Mouse (Mus musculus): ENCODE results near the gene Casc3. TPM values are rescaled to one million over a fixed set of nuclear protein-coding genes. Genes with fewer than 3 reads are reported as not detected.

Casc3 gene
- total RNA-seq, 4 experiments from 2014 or later, result 53.6 to 57.8 (median 54.1) TPM

DNA sequence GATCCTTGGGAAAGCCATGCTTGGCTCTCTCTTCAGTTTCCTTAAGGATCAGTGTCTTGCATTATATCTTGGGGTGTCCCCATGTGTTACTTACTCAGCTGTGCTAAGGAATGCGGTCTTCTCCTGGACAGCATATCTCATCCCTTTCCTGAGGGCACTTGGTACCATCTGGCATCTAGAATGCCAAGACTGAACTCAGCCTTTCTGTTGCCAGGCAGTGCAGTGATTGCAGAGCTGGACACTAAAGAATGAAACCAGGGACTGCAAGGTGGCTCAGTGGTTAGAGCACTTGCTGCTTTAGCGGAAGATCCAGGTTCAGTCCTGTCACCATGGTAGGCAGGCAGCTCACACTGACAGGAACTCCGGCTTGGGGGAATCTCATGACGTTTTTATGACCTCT is 25.2 kb downstream of the Casc3 start:
- DNase-seq (ENCODE audit: low spot score in 2 of 2), result no peak

DNA sequence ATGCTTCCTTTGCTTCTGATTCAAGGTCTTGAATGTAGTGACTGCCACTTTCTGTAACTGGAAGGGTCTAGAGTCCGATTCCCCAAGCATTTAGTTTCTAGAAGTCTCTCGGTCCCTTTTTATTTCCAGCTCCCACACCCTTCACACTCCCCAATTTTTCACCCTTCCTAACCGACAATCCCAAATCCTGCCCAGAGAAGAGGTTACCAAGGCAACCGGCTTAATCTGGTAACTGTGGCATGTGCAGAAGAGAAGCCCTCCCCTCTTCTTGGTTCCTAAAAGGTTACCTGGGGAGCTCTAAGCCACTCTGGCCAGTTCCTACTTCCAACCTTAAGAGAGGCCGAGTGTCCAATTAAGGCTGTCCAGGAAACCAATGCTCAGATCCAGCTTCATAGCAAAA is 30.6 kb downstream of the Casc3 start:
- no peak for DNase-seq (ENCODE audit: low spot score in 2 of 2)

DNA sequence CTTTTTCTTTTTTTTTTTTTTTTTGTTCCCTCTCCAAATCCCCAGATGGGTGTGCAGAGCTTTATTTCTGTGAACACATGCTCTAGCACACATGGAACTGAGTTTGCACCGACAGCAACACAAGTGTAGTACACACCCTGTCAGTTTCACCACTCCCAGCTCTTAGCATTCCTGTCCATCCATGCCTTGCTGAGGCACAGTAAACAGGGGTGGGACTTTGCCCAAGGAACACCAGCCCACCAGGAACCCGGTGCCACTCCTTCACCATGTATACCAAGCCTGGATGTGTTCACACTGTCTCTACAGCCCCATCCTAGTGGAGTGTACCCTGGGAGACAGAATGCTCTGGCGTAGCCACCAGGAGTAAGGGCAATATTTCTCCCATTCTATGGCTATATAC is 31.0 kb downstream of the Casc3 start:
- DNase-seq (ENCODE audit: low spot score in 2 of 2), result no peak

DNA sequence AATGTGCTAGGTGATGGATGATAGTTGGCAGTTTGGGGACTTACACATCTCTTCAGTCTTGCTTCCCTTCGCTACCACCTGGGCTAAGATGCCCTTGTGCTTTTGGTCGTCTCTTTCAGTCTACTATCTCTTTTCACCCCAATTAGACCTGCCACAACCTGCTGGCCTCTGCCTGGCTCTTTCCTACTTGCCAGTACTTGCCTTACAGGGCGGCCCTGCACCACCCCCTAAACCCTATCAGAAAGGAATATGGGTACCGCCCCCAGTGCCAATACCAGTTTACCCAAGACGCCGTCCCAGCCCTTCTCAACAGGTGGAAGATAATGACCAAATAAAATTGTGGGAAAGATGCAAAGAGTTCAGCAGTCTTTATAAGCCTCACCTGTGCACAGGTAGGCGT is 31.4 kb downstream of the Casc3 start:
- no peak for DNase-seq (ENCODE audit: low spot score in 2 of 2)

DNA sequence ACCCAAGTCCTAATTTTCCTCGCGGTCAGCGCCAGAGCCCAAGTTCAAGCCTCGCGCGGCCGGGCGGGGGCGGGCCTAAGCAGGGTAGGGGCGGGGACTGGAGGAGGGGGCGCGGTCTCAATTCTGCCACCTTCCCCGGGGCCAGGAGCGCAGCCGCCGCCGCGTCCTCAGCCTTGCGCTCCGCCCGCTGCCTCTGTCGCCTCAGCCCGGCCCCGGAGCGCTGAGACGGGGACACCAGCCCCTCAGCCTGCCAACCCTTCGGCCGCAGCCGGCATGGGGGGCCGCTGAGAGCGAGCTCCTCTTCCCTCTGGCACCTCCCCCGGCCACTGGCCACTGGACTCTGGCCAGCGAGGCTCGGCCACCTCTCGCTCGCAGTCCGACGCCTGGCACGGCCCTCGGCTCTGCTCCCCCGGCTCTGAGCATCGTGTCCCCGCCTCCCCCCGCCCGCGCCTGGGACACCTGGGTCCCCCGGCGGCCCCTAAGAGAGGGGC is 32.0 kb downstream of the Casc3 start, which contains the start of gene Rapgefl1:
Rapgefl1 (plus strand) TSS at position 135 of the 491 bp plus-strand sequence.
- peak; percentile 58 to 72 for DNase-seq (ENCODE audit: low spot score in 2 of 2)

DNA sequence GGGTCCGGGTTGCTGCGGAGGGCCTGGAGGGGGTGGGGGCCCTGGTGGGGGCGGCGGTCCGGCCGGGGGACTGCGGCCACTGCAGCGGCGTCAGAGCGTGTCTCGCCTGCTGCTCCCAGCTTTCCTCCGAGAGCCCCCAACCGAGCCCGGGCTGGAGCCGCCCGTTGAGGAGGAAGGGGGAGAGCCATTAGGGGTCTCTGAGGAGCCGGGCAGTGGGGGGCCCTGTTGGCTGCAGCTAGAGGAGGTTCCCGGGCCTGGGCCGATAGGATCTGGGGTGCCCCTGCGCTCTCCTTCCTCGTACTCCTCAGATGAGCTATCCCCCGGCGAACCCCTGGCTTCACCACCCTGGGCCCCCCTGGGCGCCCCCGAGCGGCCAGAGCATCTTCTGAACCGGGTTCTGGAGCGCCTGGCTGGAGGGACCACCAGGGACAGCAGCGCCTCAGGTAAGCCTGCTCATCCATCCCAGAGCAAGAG is 32.6 kb downstream of the Casc3 start:
- no peak for DNase-seq (ENCODE audit: low spot score in 2 of 2)

DNA sequence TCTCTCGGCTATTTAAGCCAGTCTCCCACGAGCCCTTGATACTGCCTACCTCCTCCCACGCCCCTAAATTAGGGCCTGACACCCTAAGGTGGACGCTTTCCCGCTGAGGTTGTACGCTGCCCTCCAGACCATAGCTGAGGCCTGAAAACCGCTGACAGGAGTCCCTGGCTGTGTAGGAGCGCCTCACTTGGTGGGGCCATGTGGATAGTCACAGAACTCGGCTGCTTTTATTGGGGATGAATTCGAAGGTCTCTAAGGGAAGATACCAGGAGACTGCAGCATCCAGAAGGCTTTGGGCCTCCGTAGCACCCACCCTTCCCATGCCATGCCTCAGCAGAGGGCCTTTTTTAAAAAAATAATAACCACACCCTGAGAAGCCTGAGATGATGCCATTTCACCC is 33.2 kb downstream of the Casc3 start:
- no peak for DNase-seq (ENCODE audit: low spot score in 2 of 2)

DNA sequence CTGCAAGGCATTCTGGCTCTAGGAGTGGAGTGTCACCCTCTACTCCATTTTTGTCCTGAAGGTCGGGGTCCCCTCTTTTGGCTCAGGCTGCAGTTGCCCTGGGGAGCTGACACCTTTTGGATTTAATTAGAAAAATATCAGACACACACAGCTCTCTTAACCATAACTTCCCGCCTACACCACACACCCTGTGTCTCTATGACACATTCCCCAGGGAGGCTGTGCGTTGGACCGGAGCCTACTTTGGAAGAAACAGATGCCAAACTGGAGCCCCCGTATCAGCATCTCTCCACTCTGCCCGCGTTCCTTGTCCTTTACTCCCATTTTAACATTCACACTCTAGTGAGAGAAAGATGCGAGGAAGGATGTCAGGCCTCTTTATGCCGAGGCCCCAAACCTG is 33.8 kb downstream of the Casc3 start:
- peak; percentile 39 to 82 for DNase-seq (ENCODE audit: low spot score in 2 of 2)

DNA sequence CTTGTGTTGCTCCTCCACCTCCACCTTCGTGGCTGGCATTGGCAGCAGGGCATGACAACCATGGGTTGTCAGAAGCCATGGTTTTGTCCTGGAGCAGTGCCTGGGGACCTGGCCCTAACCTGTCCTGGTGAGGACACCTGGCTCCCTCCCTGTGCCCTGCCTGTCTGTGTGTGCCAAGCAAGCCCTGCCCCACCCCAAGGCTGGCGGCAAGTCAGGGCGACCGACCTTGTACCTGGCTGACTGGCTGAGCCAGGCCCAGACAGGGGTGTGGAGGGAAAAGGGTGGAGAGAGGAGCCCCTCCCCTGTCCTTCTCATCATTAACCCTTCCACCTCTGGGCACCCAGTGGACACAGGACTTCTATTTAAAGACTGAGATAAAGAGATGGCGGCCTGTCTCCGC is 34.7 kb downstream of the Casc3 start:
- no peak for DNase-seq (ENCODE audit: low spot score in 2 of 2)

DNA sequence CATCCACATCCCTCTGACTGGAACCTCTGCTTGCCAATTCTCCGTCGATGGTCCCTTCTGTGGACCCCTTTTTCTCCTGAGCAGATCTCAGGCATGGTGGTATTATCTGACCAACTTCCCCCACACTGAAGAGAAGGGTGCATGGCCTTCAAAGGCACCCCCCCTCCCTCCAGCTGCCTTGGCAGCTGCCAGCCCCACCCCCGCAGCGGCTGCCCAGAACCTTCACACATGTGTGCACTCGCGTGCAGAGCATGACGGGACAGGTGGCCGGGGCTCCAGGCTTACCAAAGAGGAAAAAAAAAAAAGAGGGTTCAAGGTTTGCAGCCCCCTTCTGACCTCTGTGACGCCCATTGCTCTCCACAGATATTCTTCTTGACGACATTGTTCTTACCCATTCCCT is 35.2 kb downstream of the Casc3 start:
- DNase-seq (ENCODE audit: low spot score in 2 of 2), result no peak

DNA sequence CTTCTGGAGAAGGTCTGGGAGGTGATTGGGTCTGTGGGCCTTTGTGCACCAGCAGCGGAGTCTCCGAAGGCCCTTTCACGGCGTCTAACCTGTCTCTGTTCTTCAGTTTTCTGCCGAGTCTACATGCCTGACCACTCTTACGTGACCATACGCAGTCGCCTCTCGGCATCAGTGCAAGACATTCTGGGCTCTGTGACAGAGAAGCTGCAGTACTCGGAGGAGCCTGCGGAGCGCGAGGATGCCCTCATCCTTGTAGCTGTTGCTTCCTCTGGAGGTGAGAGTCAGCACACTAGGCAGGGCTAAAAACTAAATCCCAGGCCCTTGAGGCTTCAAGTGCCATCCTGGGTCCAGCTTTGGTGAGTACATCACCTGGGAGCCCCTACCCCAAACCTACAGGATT is 41.3 kb downstream of the Casc3 start:
- no peak for DNase-seq (ENCODE audit: low spot score in 2 of 2)

DNA sequence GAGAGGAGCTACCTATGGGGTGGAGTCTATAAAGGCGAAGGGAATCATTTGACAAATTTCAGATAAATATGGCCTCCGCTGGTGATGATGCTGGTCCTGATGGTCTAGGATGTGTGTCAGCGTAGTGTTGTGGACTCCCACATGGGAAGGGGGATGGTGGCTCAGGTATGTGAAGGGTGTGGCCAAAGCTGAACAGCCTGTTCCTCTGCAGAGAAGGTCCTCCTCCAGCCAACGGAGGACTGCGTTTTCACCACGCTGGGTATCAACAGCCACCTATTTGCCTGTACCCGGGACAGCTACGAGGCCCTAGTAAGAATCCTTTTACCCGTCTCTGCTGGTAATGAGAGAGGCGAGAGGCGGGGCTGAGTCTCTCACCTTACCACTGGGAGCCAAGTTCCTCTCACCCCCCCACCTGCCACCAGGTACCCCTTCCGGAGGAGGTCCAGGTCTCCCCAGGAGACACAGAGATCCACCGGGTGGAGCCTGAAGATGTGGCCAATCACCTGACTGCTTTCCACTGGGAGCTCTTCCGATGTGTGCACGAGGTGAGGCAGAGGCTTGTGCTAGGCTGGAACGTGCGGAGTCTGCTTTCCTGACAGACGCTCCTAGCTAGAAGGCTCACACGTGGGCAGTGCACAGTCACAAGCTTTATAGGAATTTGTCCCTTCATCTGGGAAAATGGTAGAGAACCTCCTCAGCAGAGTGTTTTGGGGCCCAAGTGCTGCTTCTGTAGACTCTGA is 42.3 kb downstream of the Casc3 start:
- DNase-seq (ENCODE audit: low spot score in 2 of 2), result no peak

DNA sequence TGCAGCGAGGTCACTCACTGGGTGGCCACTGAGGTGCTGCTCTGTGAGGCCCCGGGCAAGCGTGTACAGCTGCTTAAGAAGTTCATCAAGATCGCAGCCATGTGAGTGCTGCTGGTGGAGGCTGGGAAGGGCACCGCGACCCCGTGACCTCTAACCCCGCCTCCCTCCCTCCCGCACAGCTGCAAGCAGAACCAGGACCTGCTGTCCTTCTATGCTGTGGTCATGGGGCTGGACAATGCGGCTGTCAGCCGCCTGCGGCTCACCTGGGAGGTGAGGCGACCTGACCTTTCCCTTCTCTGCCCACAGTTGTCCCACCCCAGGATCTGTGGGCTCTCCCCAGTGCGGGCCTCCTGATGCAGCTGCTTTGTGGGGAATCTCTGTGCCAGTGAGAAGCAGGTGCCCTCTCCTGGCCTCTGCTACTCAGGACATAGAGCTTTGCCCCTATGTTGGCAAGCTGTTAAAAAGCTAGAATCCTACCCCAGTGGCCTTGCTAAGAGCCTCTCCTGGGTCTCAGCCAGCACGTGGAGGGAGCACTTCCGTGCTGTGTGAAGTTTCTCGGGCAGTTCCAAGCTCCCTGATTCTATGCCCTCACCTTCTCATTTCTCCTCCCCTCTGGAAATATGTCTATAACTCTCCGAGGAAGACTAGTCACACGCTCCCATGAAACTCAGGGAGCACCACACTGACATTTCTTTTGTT is 44.6 kb downstream of the Casc3 start:
- no peak for DNase-seq (ENCODE audit: low spot score in 2 of 2)

DNA sequence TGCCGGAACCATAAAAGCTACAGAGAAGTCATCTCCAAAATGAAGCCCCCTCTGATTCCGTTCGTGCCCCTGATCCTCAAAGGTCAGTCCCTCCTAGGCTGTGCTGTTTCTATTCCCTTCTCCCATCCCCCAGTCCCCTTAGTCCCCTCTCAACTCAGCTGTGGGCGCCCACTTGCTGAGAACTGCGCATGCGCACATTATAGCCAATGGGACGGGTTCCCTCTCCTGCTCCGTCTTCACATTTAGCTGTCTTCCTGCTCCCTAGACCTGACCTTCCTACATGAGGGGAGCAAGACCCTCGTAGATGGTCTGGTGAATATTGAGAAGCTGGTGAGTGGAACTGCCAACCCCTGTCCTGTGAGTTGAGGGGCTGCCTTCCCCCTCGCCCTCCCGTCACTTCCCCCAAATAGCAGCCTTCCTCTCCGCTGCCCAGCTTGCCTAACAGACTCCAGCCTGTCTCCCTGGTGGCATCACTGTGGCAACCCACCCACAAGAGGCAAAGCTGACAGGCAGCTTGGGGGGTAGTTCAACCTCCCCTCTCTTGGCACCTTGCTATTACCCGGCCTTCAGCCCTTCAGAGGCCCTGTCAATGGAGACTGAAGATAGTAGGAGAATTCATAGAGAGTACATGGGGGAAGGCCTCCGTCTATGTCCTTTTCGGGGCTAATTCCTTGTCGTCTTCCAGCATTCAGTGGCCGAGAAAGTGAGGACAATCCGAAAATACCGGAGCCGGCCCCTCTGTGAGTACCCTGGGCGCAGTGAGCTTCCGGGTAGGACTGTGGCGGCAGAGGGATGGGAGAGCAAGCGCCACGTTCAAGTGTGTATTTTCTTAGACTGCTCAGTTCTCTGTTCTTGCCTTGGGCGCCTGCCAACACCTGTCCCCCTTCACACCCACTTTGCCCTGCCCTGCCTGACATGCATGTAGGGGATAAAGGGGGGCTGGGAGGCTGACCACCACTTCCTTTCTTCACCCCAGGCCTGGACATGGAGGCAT is 45.7 kb downstream of the Casc3 start:
- no peak for DNase-seq (ENCODE audit: low spot score in 2 of 2)

DNA sequence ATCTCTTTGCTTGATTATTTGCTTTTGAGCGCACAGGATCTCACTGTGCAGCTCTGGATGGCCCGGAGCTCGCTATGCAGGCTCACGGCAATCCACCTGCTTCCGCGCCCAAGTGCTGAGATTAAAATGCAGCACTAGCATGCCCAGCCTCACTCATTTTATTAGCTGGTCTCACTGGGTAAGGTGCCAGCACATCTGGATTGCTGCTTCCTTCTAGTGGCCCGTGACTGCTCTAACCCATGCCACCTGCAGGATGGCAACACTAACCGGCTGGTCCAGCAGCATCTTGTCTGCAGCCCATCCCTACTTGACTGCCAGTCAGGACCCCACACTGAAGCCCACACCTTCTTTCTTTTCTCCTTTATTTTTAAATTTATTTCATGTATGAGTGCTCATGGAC is 49.4 kb downstream of the Casc3 start:
- DNase-seq (ENCODE audit: low spot score in 2 of 2), result no peak

DNA sequence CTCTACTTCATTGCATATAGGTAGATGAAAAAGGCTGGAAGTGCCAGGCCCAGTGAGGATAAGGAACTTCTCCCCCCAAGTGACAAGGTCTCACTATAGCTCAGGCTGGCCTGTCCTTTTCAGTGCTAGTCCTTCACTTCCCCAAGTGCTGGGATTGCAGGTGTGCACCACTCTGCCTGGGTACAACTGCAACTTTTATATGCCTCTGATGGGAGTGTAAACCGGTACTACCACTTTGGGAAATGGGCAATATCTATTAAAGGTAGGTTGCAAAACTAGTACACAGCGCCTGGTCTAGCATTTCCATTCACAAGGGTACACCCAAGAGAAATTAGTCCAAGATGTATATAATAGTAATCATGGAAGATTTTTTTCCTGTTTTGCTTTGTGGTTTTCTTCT is 50.0 kb downstream of the Casc3 start:
- DNase-seq (ENCODE audit: low spot score in 2 of 2), result no peak

DNA sequence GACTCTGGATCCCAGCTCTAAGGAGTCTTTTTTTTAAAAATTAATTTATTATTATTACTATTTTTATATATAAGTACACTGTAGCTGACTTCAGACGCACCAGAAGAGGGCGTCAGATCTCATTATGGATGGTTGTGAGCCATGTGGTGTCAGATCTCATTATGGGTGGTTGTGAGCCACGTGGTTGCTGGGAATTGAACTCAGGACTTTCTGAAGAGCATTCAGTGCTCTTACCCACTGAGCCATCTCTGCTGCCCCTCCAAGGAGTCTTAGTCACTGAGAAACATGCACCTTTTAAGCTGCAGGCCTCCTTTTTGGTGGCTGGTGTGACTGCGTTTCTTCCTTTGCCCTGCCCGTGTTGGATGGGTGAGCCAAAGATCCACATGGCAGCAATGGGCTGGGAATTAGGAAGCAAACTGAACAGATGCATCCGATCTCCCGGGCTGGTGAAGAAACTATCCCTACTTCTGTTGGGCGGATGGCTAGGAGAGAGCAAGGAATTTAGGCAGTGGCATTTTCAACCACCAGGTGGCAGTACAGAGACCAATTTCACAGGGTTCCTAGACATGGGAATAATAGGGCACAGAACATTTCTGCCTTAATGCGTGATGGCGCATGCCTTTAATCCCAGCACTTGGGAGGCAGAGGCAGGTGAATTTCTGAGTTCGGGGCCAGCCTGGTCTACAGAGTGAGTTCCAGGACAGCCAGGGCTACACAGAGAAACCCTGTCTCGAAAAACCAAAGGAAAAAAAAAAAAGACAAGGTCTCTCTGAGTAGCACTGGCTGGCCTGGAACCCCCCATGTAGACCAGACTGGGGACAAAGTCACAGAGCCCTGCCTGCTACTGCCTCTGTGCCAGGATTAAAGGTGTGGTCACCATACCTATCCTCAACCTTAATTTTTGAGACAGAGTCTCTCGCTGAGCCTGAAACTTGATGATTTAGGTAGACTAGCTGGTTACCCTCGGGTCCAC is 54.3 kb downstream of the Casc3 start:
- DNase-seq (ENCODE audit: low spot score in 2 of 2), result peak; percentile 75 to 85

DNA sequence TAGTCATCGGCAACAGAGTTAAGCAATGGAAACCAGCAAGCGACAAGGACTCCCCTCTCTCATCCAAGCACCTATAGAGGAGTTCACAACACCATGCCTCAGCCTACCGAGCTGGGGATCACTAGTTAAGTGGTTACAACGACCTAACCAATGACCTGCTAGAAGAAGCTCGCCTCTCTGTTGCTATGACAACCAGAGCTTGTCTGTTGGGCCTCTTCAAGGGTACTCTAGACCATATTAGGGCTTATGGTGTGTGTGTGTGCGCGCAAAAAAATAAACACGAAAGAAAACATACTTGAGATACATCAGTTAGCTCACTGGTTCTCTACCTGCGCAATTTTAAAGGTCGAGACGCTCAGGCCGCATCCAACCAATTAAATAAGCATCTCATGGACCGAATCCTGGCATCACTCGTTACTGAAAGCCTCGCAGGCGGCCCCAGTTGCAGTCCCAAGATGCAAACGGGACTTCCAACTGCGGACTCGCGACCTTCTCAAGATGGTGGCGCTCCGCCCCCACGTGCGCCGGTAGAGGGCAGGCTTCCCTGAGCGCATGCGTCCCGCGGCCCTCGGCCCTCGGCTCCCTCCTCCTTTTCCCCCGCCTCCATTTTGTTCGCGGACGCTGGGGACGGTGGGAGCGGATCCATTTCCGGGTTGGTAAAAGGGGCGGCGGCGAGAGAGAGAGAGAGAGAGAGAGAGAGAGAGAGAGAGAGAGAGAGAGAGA is 58.5 kb downstream of the Casc3 start, which contains the start of gene Wipf2:
Wipf2 (plus strand) TSS at position 611 of the 723 bp plus-strand sequence.
- DNase-seq (ENCODE audit: low spot score in 2 of 2), result peak; percentile 93

DNA sequence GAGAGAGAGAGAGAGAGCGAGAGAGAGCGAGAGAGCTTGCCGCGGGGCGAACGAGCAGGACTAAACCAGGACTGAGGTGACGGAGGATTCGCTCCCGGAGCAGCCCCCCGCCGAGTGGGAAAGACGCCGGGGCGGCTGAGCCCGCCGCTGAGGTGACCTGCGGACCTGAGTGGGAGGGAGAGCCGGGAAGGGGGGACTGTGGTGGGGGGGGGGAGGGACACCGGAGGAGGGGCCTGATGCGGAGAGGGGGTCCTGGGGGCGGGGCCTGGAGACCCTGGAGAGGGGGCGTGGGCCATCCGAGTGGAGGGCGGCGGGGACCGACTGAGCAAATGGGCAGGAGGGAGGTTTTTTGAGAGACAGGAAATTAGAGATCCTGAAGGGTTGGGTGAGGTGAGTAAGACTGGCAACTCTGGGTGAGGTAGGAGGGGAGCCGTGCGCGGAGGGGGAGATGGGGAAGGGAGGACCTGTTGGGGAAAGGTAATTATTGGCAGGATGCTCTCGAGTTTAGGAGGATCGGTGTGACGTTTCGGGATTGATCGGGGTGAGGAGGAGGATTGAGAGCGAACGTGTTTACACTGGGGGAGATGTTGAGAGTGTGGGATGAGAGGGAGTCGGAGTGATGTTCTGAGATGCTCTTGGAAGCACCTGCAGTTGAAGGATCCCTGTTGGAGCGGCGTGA is 59.2 kb downstream of the Casc3 start:
- DNase-seq (ENCODE audit: low spot score in 2 of 2), result peak; percentile 51 to 59

Measured in left cerebral cortex, adult 8-10 months (tissue).